Mouse (Mus musculus): ENCODE results near the gene Atr. TPM values are rescaled to one million over a fixed set of nuclear protein-coding genes. Genes with fewer than 3 reads are reported as not detected.

Gene Atr
- polyA plus RNA-seq, 1 experiment from 2014 or later: 16.9 TPM

- Histone ChIP-seq H3K4me2 (no peak overlapping the region), H3K36me3 (ENCODE audit: control insufficient read depth, insufficient read depth, low read length) (peaks cover 14% of the 10 kb centered on the region; the same call in 1 of the 2 replicates), H3K27me3 (ENCODE audit: control insufficient read depth, insufficient read depth, low read length) (no peaks in the 10 kb centered on the region), H3K4me1 (ENCODE audit: control insufficient read depth, insufficient read depth, low read length) (no peaks in the 10 kb centered on the region), H3K9me3 (replicated peaks; ENCODE audit: control insufficient read depth, low read length) (no peaks in the 10 kb centered on the region), H3K4me3 (ENCODE audit: low read depth, low read length) (no peak overlapping the region), H3K9ac (ENCODE audit: low read depth, low read length) (no peak overlapping the region), H3K27ac (ENCODE audit: low read depth, low read length) (no peak overlapping the region)
- 88% methylated on average over 2 of the region's 2 CpGs for WGBS (ENCODE audit: insufficient replicate concordance)
- no peak for ATAC-seq (replicated peaks; ENCODE audit: insufficient number of reproducible peaks, low FRiP score, low TSS enrichment)
These were observed 120.9 kb downstream of the Atr start for GRCm38 (mm10) chr9:95978279-95978678.

DNA sequence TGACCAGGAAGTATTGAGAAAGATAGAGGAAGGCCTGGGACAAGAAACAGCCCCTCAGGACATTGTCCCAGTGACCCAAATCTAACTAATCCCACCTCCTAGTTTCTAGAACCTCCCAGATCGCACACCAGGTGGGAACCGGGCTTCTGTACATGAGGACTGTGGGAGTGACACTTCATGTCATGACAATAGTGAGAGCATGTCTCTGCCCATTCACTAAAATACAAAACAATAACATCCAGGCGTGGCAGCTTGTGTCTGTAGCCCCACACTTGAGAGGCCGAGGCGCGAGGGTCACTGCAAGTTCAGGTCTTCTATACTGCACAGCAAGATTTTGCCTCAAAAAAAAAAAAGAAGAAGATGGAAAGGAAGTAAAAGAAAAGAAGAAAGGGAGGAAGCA is 122.5 kb downstream of the Atr start:
- Histone ChIP-seq H3K4me1 (ENCODE audit: control insufficient read depth, insufficient read depth, low read length) (no peaks in the 10 kb centered on the region), H3K4me3 (ENCODE audit: low read depth, low read length) (no peak overlapping the region), H3K9ac (ENCODE audit: low read depth, low read length) (no peak overlapping the region), H3K27me3 (ENCODE audit: control insufficient read depth, insufficient read depth, low read length) (no peaks in the 10 kb centered on the region), H3K27ac (ENCODE audit: low read depth, low read length) (no peak overlapping the region), H3K36me3 (ENCODE audit: control insufficient read depth, insufficient read depth, low read length) (peaks cover 11% of the 10 kb centered on the region; the same call in 1 of the 2 replicates), H3K9me3 (replicated peaks; ENCODE audit: control insufficient read depth, low read length) (no peaks in the 10 kb centered on the region), H3K4me2 (no peak overlapping the region)
- WGBS (ENCODE audit: insufficient replicate concordance): 90% methylated on average over 6 of the region's 6 CpGs
- ATAC-seq (replicated peaks; ENCODE audit: insufficient number of reproducible peaks, low FRiP score, low TSS enrichment): no peak

- H3K4me1 ChIP-seq (ENCODE audit: control insufficient read depth, insufficient read depth, low read length): no peaks in the 10 kb centered on the region
- 96% methylated on average over 2 of the region's 2 CpGs for WGBS (ENCODE audit: insufficient replicate concordance)
- no peaks in the 10 kb centered on the region for H3K9me3 ChIP-seq (replicated peaks; ENCODE audit: control insufficient read depth, low read length)
- no peaks in the 10 kb centered on the region for H3K27me3 ChIP-seq (ENCODE audit: control insufficient read depth, insufficient read depth, low read length)
- ATAC-seq (replicated peaks; ENCODE audit: insufficient number of reproducible peaks, low FRiP score, low TSS enrichment): no peak
- H3K9ac ChIP-seq (ENCODE audit: low read depth, low read length): no peak overlapping the region
- peaks cover 28% of the 10 kb centered on the region for H3K36me3 ChIP-seq (ENCODE audit: control insufficient read depth, insufficient read depth, low read length)
- H3K4me2 ChIP-seq: no peak overlapping the region
- no peak overlapping the region for H3K4me3 ChIP-seq (ENCODE audit: low read depth, low read length)
- H3K27ac ChIP-seq (ENCODE audit: low read depth, low read length): no peak overlapping the region
These were observed 134.9 kb downstream of the Atr start for GRCm38 (mm10) chr9:95992255-95992654.

Other genes starting within 250 kb of the Atr start
- 1.8 and 1.9 TPM in 2 replicates for gene Pcolce2, start 220.0 kb upstream of the Atr start, polyA plus RNA-seq (2014; fragmentation: Nextera tagmentation; extraction: Ambion mirVana)
- gene Trpc1, start 107.2 kb upstream of the Atr start, polyA plus RNA-seq (2014; fragmentation: Nextera tagmentation; extraction: Ambion mirVana): 2.1 and 2.2 TPM in 2 replicates
- gene Pls1, start 12.3 kb upstream of the Atr start, polyA plus RNA-seq (2014; fragmentation: Nextera tagmentation; extraction: Ambion mirVana): 2.3 and 2.4 TPM in 2 replicates
- gene Xrn1, start 97.2 kb downstream of the Atr start, polyA plus RNA-seq (2014; fragmentation: Nextera tagmentation; extraction: Ambion mirVana): 9.9 and 18.5 TPM in 2 replicates